Mouse (Mus musculus): ENCODE results near the gene Olfr1170.

The Olfr1170 gene

GRCm38 (mm10) chr2:88228234-88228633 lies at the start of gene Olfr1170:
Gene Olfr1170, minus strand, starts transcription at chr2:88228334.
- Histone ChIP-seq H3K36me3 (ENCODE audit: insufficient read depth, low read length) (no peaks in the 10 kb centered on the region), H3K9me3 (ENCODE audit: low read length) (no peaks in the 10 kb centered on the region), H3K4me1 (replicated peaks; ENCODE audit: low read depth, low read length) (no peaks in the 10 kb centered on the region), H3K27me3 (ENCODE audit: insufficient read depth, low read length) (no peaks in the 10 kb centered on the region), H3K4me3 (replicated peaks; ENCODE audit: low read length) (no peak within 1 kb of the TSS)
- no peak for TF ChIP-seq CTCF (conservative IDR thresholded peaks at IDR 0.05; ENCODE audit: low read length)
- TF ChIP-seq NANOG (IDR thresholded peaks at IDR 0.05; ENCODE audit: borderline replicate concordance, low read length) = no peak
- no peak for TF ChIP-seq POU5F1 (IDR thresholded peaks at IDR 0.05; ENCODE audit: borderline replicate concordance, low read length)

GRCm38 (mm10) chr2:88220784-88221183 lies 7.3 kb downstream of the Olfr1170 start:
- H3K4me3 ChIP-seq (replicated peaks; ENCODE audit: low read length) = no peak overlapping the region
- H3K27me3 ChIP-seq (ENCODE audit: insufficient read depth, low read length) = no peaks in the 10 kb centered on the region
- no peaks in the 10 kb centered on the region for H3K36me3 ChIP-seq (ENCODE audit: insufficient read depth, low read length)
- no peaks in the 10 kb centered on the region for H3K4me1 ChIP-seq (replicated peaks; ENCODE audit: low read depth, low read length)
- H3K9me3 ChIP-seq (ENCODE audit: low read length) = no peaks in the 10 kb centered on the region
- TF ChIP-seq CTCF (conservative IDR thresholded peaks at IDR 0.05; ENCODE audit: low read length) = no peak

DNA sequence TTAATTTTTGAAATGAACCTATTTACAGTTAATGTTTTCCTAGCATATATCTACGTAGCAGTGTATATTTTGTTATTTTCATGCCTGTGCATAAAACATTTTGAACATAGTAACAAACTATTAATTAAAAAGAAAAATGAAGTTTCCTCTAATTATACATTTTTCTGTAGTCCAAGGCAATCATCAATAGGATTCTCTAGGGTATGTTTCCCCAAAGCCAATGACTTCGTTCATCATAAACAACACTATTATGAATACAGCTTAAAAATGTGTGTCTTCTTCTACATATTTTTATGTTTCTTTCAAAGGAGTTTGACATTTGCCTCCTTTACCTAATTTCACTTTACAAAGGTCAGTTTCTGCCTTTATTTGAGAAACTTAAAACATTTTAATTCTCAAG lies 46.6 kb downstream of the Olfr1170 start, which contains the start of gene Olfr1168:
TSS of gene Olfr1168 (plus strand) at position 301 of the 400 bp plus-strand sequence.
- H3K9me3 ChIP-seq (ENCODE audit: low read length) = no peaks in the 10 kb centered on the region
- H3K4me3 ChIP-seq (replicated peaks; ENCODE audit: low read length) = no peak within 1 kb of the TSS
- H3K4me1 ChIP-seq (replicated peaks; ENCODE audit: low read depth, low read length) = no peaks in the 10 kb centered on the region
- no peaks in the 10 kb centered on the region for H3K36me3 ChIP-seq (ENCODE audit: insufficient read depth, low read length)
- no peak for TF ChIP-seq NANOG (IDR thresholded peaks at IDR 0.05; ENCODE audit: borderline replicate concordance, low read length)
- TF ChIP-seq POU5F1 (IDR thresholded peaks at IDR 0.05; ENCODE audit: borderline replicate concordance, low read length) = no peak
- TF ChIP-seq CTCF (conservative IDR thresholded peaks at IDR 0.05; ENCODE audit: low read length) = no peak
- no peaks in the 10 kb centered on the region for H3K27me3 ChIP-seq (ENCODE audit: insufficient read depth, low read length)

Measured in E14TG2a.4 (cell line).